Mouse (Mus musculus) MEL (cell line): ENCODE measurements around the gene Dennd6a.

Source experiments
- CTCF ChIP-seq, 3 experiments: IDR thresholded peaks in 2 of 3; conservative IDR thresholded peaks in 1 of 3; 2 replicates each; pipeline ENCODE4 v1.5.1; 2011 to 2012; ENCODE audit warnings: low read length in 3 of 3, low read depth in 2 of 3, mild to moderate bottlenecking in 2 of 3, improper control_type of control experiment in 1 of 3, inconsistent platforms in 1 of 3, mixed read lengths in 1 of 3, moderate library complexity in 1 of 3; ENCODE audit not compliant: control insufficient read depth in 1 of 3, insufficient read depth in 1 of 3, poor library complexity in 1 of 3, severe bottlenecking in 1 of 3
- EP300 ChIP-seq, 2 experiments: IDR thresholded peaks; 2 replicates each; pipeline ENCODE4 v1.6.1; 2011; ENCODE audit warnings: improper control_type of control experiment in 2 of 2, low read length in 2 of 2, low read depth in 1 of 2, mild to moderate bottlenecking in 1 of 2
- ETS1 ChIP-seq: IDR thresholded peaks from 2 replicates; pipeline ENCODE4 v1.6.1; 2012; ENCODE audit warnings: low read depth, mild to moderate bottlenecking, inconsistent platforms, low read length, improper control_type of control experiment, moderate library complexity
- GATA1 ChIP-seq: IDR thresholded peaks from 2 replicates; pipeline ENCODE4 v1.6.1; 2011; ENCODE audit warnings: low read depth, low read length, improper control_type of control experiment
- HCFC1 ChIP-seq: IDR thresholded peaks from 2 replicates; pipeline ENCODE4 v1.6.1; 2012; ENCODE audit warnings: low read depth, mild to moderate bottlenecking, inconsistent platforms, low read length, improper control_type of control experiment, moderate library complexity
- MAFK ChIP-seq: IDR thresholded peaks from 2 replicates; pipeline ENCODE4 v1.6.1; 2011; ENCODE audit warnings: low read depth, mild to moderate bottlenecking, low read length, improper control_type of control experiment, borderline replicate concordance
- POLR2A ChIP-seq, 2 experiments: IDR thresholded peaks; 2 replicates each; pipeline ENCODE4 v1.6.1; 2011 to 2012; ENCODE audit warnings: low read length in 2 of 2, mild to moderate bottlenecking in 2 of 2, control low read depth in 1 of 2, improper control_type of control experiment in 1 of 2, low read depth in 1 of 2, moderate library complexity in 1 of 2; ENCODE audit not compliant: control insufficient read depth in 1 of 2, insufficient read depth in 1 of 2, poor library complexity in 1 of 2
- POLR2AphosphoS2 ChIP-seq: IDR thresholded peaks from 2 replicates; pipeline ENCODE4 v1.6.1; 2011; ENCODE audit warnings: low read length, improper control_type of control experiment
- SIN3A ChIP-seq: IDR thresholded peaks from 2 replicates; pipeline ENCODE4 v1.6.1; 2012; ENCODE audit warnings: low read length, improper control_type of control experiment, inconsistent platforms
- SMC3 ChIP-seq: IDR thresholded peaks from 2 replicates; pipeline ENCODE4 v1.6.1; 2011; ENCODE audit warnings: low read depth, low read length, improper control_type of control experiment
- ZNF384 ChIP-seq: IDR thresholded peaks from 2 replicates; pipeline ENCODE4 v1.6.1; 2012; ENCODE audit warnings: low read depth, mild to moderate bottlenecking, inconsistent platforms, low read length, improper control_type of control experiment

DNA sequence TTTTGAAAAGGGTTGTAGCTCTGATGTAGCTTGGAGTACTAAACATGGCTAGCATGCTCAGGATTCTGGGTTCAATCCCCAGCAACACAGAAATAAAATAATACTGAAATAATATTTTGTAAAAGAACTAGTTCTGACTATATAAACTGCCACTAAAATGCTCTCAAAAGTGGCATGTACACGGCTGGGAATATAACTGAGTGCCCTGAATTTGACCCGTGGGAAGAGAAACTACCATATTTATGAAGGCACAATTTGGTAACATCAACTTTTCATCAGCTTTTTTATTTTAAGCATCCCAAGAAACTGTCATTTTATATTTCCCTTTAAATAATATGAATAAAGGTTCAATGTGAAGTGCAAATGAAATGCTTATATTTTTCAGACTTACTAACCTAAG is 90.2 kb downstream of the Dennd6a start:
- no peak for TF ChIP-seq POLR2AphosphoS2
- no peak for TF ChIP-seq CTCF (IDR thresholded peaks at IDR 0.05 in 2 of 3, conservative IDR thresholded peaks at IDR 0.05 in 1 of 3; ENCODE audit: control insufficient read depth in 1 of 3, insufficient read depth in 1 of 3, low read depth in 2 of 3, low read length in 3 of 3, poor library complexity in 1 of 3, severe bottlenecking in 1 of 3)
- no peak for TF ChIP-seq ETS1
- 0 out of 4 replicates have a peak, but pooled peaks of 1 of the 2 experiments have one; percentile 10 for TF ChIP-seq POLR2A (IDR thresholded peaks at IDR 0.05; ENCODE audit: control insufficient read depth in 1 of 2, insufficient read depth in 1 of 2, low read depth in 1 of 2, low read length in 2 of 2, poor library complexity in 1 of 2)
- TF ChIP-seq HCFC1: no peak
- TF ChIP-seq ZNF384: no peak
- no peak for TF ChIP-seq SMC3
- no peak for TF ChIP-seq SIN3A
- TF ChIP-seq MAFK: no peak
- no peak for TF ChIP-seq GATA1
- no peak for TF ChIP-seq EP300 (IDR thresholded peaks at IDR 0.05; ENCODE audit: low read depth in 1 of 2, low read length in 2 of 2)
